Comparison of ENCODE assay signal across 9 mouse cellular contexts in the genomic region with DNA sequence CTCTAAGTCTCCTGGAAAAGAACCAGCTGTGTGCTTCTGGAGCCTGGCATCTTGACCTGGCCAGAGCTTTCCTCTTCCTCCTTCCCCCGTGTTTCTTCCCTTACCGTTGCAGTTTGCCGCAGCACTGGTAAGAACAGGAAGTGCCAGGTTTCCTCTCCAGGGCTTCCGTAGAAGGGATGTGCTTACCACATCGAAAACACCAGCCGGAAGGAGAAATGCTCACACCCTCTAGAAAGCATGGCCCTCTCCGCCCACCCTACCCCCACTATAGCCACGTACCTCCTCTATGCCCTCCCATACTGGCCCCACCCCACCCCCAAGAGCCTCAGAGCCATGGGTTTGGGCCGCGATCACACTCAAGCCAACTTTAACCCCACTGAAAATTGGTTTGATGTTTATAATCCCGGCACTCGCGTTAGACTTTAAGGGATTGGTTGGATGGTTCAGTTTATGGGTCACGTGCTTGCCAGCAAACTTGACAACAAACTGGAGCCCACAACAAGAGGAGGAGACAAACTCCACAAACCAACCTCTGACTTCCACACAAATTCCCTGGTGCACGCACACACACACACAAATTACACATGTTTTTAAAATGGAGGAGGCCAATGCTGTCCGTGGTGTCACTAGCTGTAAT. TPM values are rescaled to one million over a fixed set of nuclear protein-coding genes. Genes with fewer than 3 reads are reported as not detected.
DNase-seq lines count a peak whose midpoint lies in the region; ATAC-seq and TF ChIP-seq lines count a peak whose summit lies in the region.
"Had no signal": no experiment of that assay in that cellular context is flagged by ENCODE, and none has a peak within 500 bp of the region (broad histone marks: within the 10 kb centered on the region; RNA-seq: fewer than 3 reads in every experiment).

No protein-coding gene starts in this region.

- no peak overlapping the region for H3K27ac ChIP-seq in layer of hippocampus, adult 2 months
- peak overlapping the region; percentile 50; the same call in 1 of the 2 replicates for H3K27ac ChIP-seq in heart, embryonic 11.5 days (ENCODE audit: low read depth, low read length)
- no peak overlapping the region for H3K27ac ChIP-seq in midbrain, embryonic 15.5 days
- H3K27ac ChIP-seq: neural tube, embryonic 13.5 days had no signal

- H3K4me1 ChIP-seq in heart, embryonic 11.5 days (ENCODE audit: control insufficient read depth, insufficient read depth, low read length): 0 out of 2 replicates have a peak, but pooled peaks cover 4% of the 10 kb centered on the region
- H3K4me1 ChIP-seq in midbrain, embryonic 15.5 days: no peaks in the 10 kb centered on the region
- H3K4me1 ChIP-seq: neural tube, embryonic 13.5 days had no signal

- H3K9me3 ChIP-seq in heart, embryonic 11.5 days (replicated peaks; ENCODE audit: control insufficient read depth, low read length): no peaks in the 10 kb centered on the region
- no peaks in the 10 kb centered on the region for H3K9me3 ChIP-seq in midbrain, embryonic 15.5 days
- H3K9me3 ChIP-seq: neural tube, embryonic 13.5 days had no signal

- no peaks in the 10 kb centered on the region for H3K27me3 ChIP-seq in heart, embryonic 11.5 days (ENCODE audit: control insufficient read depth, insufficient read depth, low read length)
- H3K27me3 ChIP-seq in midbrain, embryonic 15.5 days (replicated peaks): no peaks in the 10 kb centered on the region
- H3K27me3 ChIP-seq: neural tube, embryonic 13.5 days had no signal

- intact Hi-C loops in left cerebral cortex, postnatal 36 days (cut with DNase I): no loop called here

- no peaks in the 10 kb centered on the region for H3K36me3 ChIP-seq in heart, embryonic 11.5 days (ENCODE audit: control insufficient read depth, insufficient read depth, low read length)
- no peaks in the 10 kb centered on the region for H3K36me3 ChIP-seq in midbrain, embryonic 15.5 days (replicated peaks)
- H3K36me3 ChIP-seq: neural tube, embryonic 13.5 days had no signal

- WGBS in heart, embryonic 11.5 days (ENCODE audit: insufficient replicate concordance): 51% methylated on average over 16 of the region's 16 CpGs
- WGBS in midbrain, embryonic 15.5 days: 78% methylated on average over 16 of the region's 16 CpGs

- peak overlapping the region; percentile 22; the same call in 1 of the 2 replicates for H3K4me3 ChIP-seq in layer of hippocampus, adult 2 months
- peak overlapping the region; percentile 25 for H3K4me3 ChIP-seq in heart, embryonic 11.5 days (ENCODE audit: low read depth, low read length)
- H3K4me3 ChIP-seq in midbrain, embryonic 15.5 days: no peak overlapping the region
- H3K4me3 ChIP-seq: neural tube, embryonic 13.5 days had no signal

- DNase-seq in layer of hippocampus, adult 2 months (ENCODE audit: low spot score in 2 of 2): no peak
- no peak for DNase-seq in layer of hippocampus, adult 8-10 months (ENCODE audit: low spot score in 2 of 2)
- peak; percentile 46 to 62 for DNase-seq in kidney, postnatal 36 days
- no peak for DNase-seq in adipocyte (ENCODE audit: low spot score)
- no peak for DNase-seq in left cerebral cortex, postnatal 36 days (ENCODE audit: low spot score in 2 of 2)

- ATAC-seq in heart, embryonic 11.5 days (replicated peaks; ENCODE audit: insufficient number of reproducible peaks, low FRiP score, low TSS enrichment): peak; percentile 49; the same call in 1 of the 2 replicates
- ATAC-seq in megakaryocyte-erythroid progenitor cell, adult 5-6 weeks (replicated peaks; ENCODE audit: low FRiP score, low TSS enrichment, poor library complexity, severe bottlenecking): peak; percentile 82
- ATAC-seq in midbrain, embryonic 15.5 days (replicated peaks): no peak

- TF ChIP-seq CTCF in layer of hippocampus, adult 2 months (conservative IDR thresholded peaks at IDR 0.05): no peak

- peak overlapping the region; percentile 58 for H3K4me2 ChIP-seq in heart, embryonic 11.5 days
- H3K4me2 ChIP-seq in midbrain, embryonic 15.5 days: no peak overlapping the region
- H3K4me2 ChIP-seq: neural tube, embryonic 13.5 days had no signal

- peak overlapping the region; percentile 46; the same call in 1 of the 2 replicates for H3K9ac ChIP-seq in heart, embryonic 11.5 days (ENCODE audit: low read depth, low read length)
- H3K9ac ChIP-seq in midbrain, embryonic 15.5 days: no peak overlapping the region
- H3K9ac ChIP-seq: neural tube, embryonic 13.5 days had no signal

RNA-seq across cellular contexts. Expression of gene Cep19, which starts 30.7 kb away (rescaled TPM):
- total RNA-seq in layer of hippocampus, adult 2 months (2021): 10 to 100 TPM; 62.8 to 65.5 TPM
- total RNA-seq in layer of hippocampus, adult 8-10 months (2022): 10 to 100 TPM; 54.7 to 66.3 (median 61.6) TPM
- 22.0 and 24.4 TPM in 2 replicates for polyA plus RNA-seq in heart, embryonic 11.5 days (2014; fragmentation: Nextera tagmentation; extraction: Ambion mirVana)
- total RNA-seq in megakaryocyte-erythroid progenitor cell, adult 5-6 weeks (2014; fragmentation: Nextera tagmentation): 8.0 and 11.6 TPM in 2 replicates
- 11.7 and 19.5 TPM in 2 replicates for total RNA-seq in megakaryocyte-erythroid progenitor cell, adult 5-6 weeks (2017)
- total RNA-seq in left cerebral cortex, postnatal 36 days (2021): 10 to 100 TPM; 71.0 to 72.1 TPM
- polyA plus RNA-seq in midbrain, embryonic 15.5 days (2015; fragmentation: Nextera tagmentation; extraction: Ambion mirVana): 43.2 and 45.2 TPM in 2 replicates

RNA-seq across cellular contexts. Expression of gene Pigx, which starts 30.8 kb away (rescaled TPM):
- 10 to 100 TPM; 24.2 to 27.3 TPM for total RNA-seq in layer of hippocampus, adult 2 months (2021)
- 10 to 100 TPM; 23.2 to 36.1 (median 27.7) TPM for total RNA-seq in layer of hippocampus, adult 8-10 months (2022)
- polyA plus RNA-seq in heart, embryonic 11.5 days (2014; fragmentation: Nextera tagmentation; extraction: Ambion mirVana): 86.3 and 91.7 TPM in 2 replicates
- total RNA-seq in megakaryocyte-erythroid progenitor cell, adult 5-6 weeks (2014; fragmentation: Nextera tagmentation): 31.9 and 53.7 TPM in 2 replicates
- total RNA-seq in megakaryocyte-erythroid progenitor cell, adult 5-6 weeks (2017): 24.8 and 43.2 TPM in 2 replicates
- total RNA-seq in left cerebral cortex, postnatal 36 days (2021): 10 to 100 TPM; 25.8 to 27.8 TPM
- 106 and 109 TPM in 2 replicates for polyA plus RNA-seq in midbrain, embryonic 15.5 days (2015; fragmentation: Nextera tagmentation; extraction: Ambion mirVana)

RNA-seq across cellular contexts. Expression of gene Nrros, which starts 35.1 kb away (rescaled TPM):
- 10 to 100 TPM; 11.2 to 11.6 TPM for total RNA-seq in layer of hippocampus, adult 2 months (2021)
- total RNA-seq in layer of hippocampus, adult 8-10 months (2022): 10 to 100 TPM in 3 of 4 experiments, 1 to 10 TPM in 1; 9.6 to 16.2 (median 11.9) TPM
- 5.9 and 6.6 TPM in 2 replicates for polyA plus RNA-seq in heart, embryonic 11.5 days (2014; fragmentation: Nextera tagmentation; extraction: Ambion mirVana)
- total RNA-seq in megakaryocyte-erythroid progenitor cell, adult 5-6 weeks (2014; fragmentation: Nextera tagmentation): 40.4 and 53.3 TPM in 2 replicates
- 33.4 and 40.3 TPM in 2 replicates for total RNA-seq in megakaryocyte-erythroid progenitor cell, adult 5-6 weeks (2017)
- total RNA-seq in left cerebral cortex, postnatal 36 days (2021): 1 to 10 TPM; 7.5 to 9.2 TPM
- 8.4 and 8.6 TPM in 2 replicates for polyA plus RNA-seq in midbrain, embryonic 15.5 days (2015; fragmentation: Nextera tagmentation; extraction: Ambion mirVana)

RNA-seq across cellular contexts. Expression of gene Bex6, which starts 49.3 kb away (rescaled TPM):
- total RNA-seq in layer of hippocampus, adult 2 months (2021): not detected
- not detected for total RNA-seq in layer of hippocampus, adult 8-10 months (2022)
- 0.42 TPM in 1 of 2 replicates, not detected in the other for polyA plus RNA-seq in heart, embryonic 11.5 days (2014; fragmentation: Nextera tagmentation; extraction: Ambion mirVana)
- total RNA-seq in megakaryocyte-erythroid progenitor cell, adult 5-6 weeks (2014; fragmentation: Nextera tagmentation): 0.81 TPM in 1 of 2 replicates, not detected in the other
- 3.6 TPM in 1 of 2 replicates, not detected in the other for total RNA-seq in megakaryocyte-erythroid progenitor cell, adult 5-6 weeks (2017)
- not detected for total RNA-seq in left cerebral cortex, postnatal 36 days (2021)
- polyA plus RNA-seq in midbrain, embryonic 15.5 days (2015; fragmentation: Nextera tagmentation; extraction: Ambion mirVana): not detected in 2 replicates
- polyA plus RNA-seq: neural tube, embryonic 13.5 days had no signal

RNA-seq across cellular contexts. Expression of gene Pak2, which starts 51.2 kb away (rescaled TPM):
- 10 to 100 TPM; 29.2 to 29.7 TPM for total RNA-seq in layer of hippocampus, adult 2 months (2021)
- total RNA-seq in layer of hippocampus, adult 8-10 months (2022): 10 to 100 TPM; 29.4 to 32.2 (median 30.6) TPM
- polyA plus RNA-seq in heart, embryonic 11.5 days (2014; fragmentation: Nextera tagmentation; extraction: Ambion mirVana): 33.9 and 37.5 TPM in 2 replicates
- total RNA-seq in megakaryocyte-erythroid progenitor cell, adult 5-6 weeks (2014; fragmentation: Nextera tagmentation): 29.9 and 48.9 TPM in 2 replicates
- total RNA-seq in megakaryocyte-erythroid progenitor cell, adult 5-6 weeks (2017): 39.2 and 44.8 TPM in 2 replicates
- 10 to 100 TPM; 24.1 to 25.3 TPM for total RNA-seq in left cerebral cortex, postnatal 36 days (2021)
- polyA plus RNA-seq in midbrain, embryonic 15.5 days (2015; fragmentation: Nextera tagmentation; extraction: Ambion mirVana): 36.2 and 37.6 TPM in 2 replicates

Comparison
In these comparisons a context has a peak if more than half of its experiments do, and no peak if none do; other contexts are left out.
1. DNase-seq: peak in kidney, postnatal 36 days (2 of 2); none in layer of hippocampus, adult 2 months (0 of 2), layer of hippocampus, adult 8-10 months (0 of 2), adipocyte (single experiment) and left cerebral cortex, postnatal 36 days (0 of 2).